Mouse (Mus musculus) kidney, adult 2 months (tissue): ENCODE measurements at regions not wholly inside any gene's neighbourhood (a gene's known extent, or its start where the extent isn't known, plus 50 kb on each side); places are given as distances from the start of the nearest gene placed in this dataset.

Experiments used
- CTCF ChIP-seq: fragments of 200-500 bp; conservative IDR thresholded peaks from 2 replicates; pipeline ENCODE4 v1.5.1; 2011; ENCODE audit warnings: low read depth, mild to moderate bottlenecking, control low read depth, low read length, moderate library complexity, mixed read lengths; ENCODE audit not compliant: insufficient read depth, insufficient read length
- POLR2A ChIP-seq: fragments of 200-500 bp; IDR thresholded peaks from one replicate; pipeline ENCODE4 v1.6.1; 2011; ENCODE audit warnings: low read depth, low read length, control low read depth

- TF ChIP-seq CTCF (no peak), POLR2A (no peak)
Observed at GRCm38 (mm10) chr16:24050856-24051640, 62.4 kb upstream of the Bcl6 start.
